Mouse (Mus musculus) heart, embryonic 12.5 days (tissue): ENCODE data around the gene Nags. TPM values are rescaled to one million over a fixed set of nuclear protein-coding genes. Genes with fewer than 3 reads are reported as not detected.
"Not testable (repeated sequence)": the region's sequence is repeated elsewhere in the genome, so short reads cannot be mapped to it uniquely, and the experiment has no call there.

ENCODE experiments used
- ATAC-seq: fragments of 200-750 bp; cut with Nextera tagmentation; 2 replicates; pipeline ENCODE4 v1.8.0; 2017; ENCODE audit warnings: moderate TSS enrichment, moderate library complexity; ENCODE audit not compliant: insufficient number of reproducible peaks, low FRiP score
- H3K27ac ChIP-seq: fragments of 300-500 bp; sonication (generic); 2 replicates; pipeline ENCODE4 v1.5.1; 2016; ENCODE audit warnings: mild to moderate bottlenecking, moderate library complexity; ENCODE audit not compliant: poor library complexity, severe bottlenecking
- H3K27me3 ChIP-seq: fragments of 300-500 bp; sonication (generic); replicated peaks from 2 replicates; pipeline ENCODE4 v1.6.1; 2016; ENCODE audit warnings: mild to moderate bottlenecking, moderate library complexity
- H3K36me3 ChIP-seq: fragments of 300-500 bp; sonication (generic); 2 replicates; pipeline ENCODE4 v1.6.1; 2016; ENCODE audit warnings: mild to moderate bottlenecking, moderate library complexity
- H3K4me1 ChIP-seq: fragments of 300-500 bp; sonication (generic); replicated peaks from 2 replicates; pipeline ENCODE4 v1.6.1; 2016; ENCODE audit warnings: mild to moderate bottlenecking
- H3K4me2 ChIP-seq: fragments of 300-500 bp; sonication (generic); 2 replicates; pipeline ENCODE4 v1.6.1; 2016; ENCODE audit warnings: mild to moderate bottlenecking, moderate library complexity
- H3K4me3 ChIP-seq: fragments of 300-500 bp; sonication (generic); 2 replicates; pipeline ENCODE4 v1.5.1; 2016; ENCODE audit warnings: mild to moderate bottlenecking
- H3K9ac ChIP-seq: fragments of 300-500 bp; sonication (generic); 2 replicates; pipeline ENCODE4 v1.6.1; 2016; ENCODE audit warnings: mild to moderate bottlenecking, moderate library complexity
- H3K9me3 ChIP-seq: fragments of 300-500 bp; sonication (generic); replicated peaks from 2 replicates; pipeline ENCODE4 v1.6.1; 2016; ENCODE audit warnings: mild to moderate bottlenecking, moderate library complexity
- WGBS: fragments of 180-500 bp; shearing (Covaris S2); methylation state at CpG from one replicate; pipeline ENCODE4 v1.1.7; 2016; 5-methylcytosine and 5-hydroxymethylcytosine counted together
- polyA plus RNA-seq: library from polyadenylated mRNA; unstranded; fragments of >200 nt; fragmentation: Nextera tagmentation; extraction: Ambion mirVana; gene quantifications from 2 replicates; pipeline ENCODE4 v1.2.1, GENCODE M21; 2016

The Nags gene
- polyA plus RNA-seq, 1 experiment from 2014 or later = 0.11 TPM

DNA sequence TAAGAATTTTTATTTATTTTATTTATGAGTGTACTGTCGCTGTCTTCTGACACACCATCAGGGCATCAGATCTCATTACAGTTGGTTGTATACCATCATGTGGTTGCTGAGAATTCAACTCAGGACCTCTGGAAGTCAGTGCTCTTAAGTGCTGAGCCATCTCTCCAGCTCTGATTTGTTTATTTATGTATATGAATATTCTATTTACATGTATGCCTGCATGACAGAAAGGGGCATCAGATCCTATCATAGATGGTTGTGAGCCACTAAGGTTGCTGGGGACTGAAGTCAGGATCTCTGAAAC is 11.4 kb downstream of the Nags start:
- no peak overlapping the region for H3K9ac ChIP-seq
- H3K27ac ChIP-seq = no peak overlapping the region
- no peaks in the 10 kb centered on the region for H3K27me3 ChIP-seq
- H3K4me2 ChIP-seq = peak overlapping the region; percentile 90; the same call in 1 of the 2 replicates
- no peak overlapping the region for H3K4me3 ChIP-seq
- no peaks in the 10 kb centered on the region for H3K9me3 ChIP-seq
- no peak for ATAC-seq
- WGBS = 3% methylated on average over 1 of the region's 1 CpGs
- H3K36me3 ChIP-seq = peaks cover 34% of the 10 kb centered on the region
- peaks cover 5% of the 10 kb centered on the region for H3K4me1 ChIP-seq

DNA sequence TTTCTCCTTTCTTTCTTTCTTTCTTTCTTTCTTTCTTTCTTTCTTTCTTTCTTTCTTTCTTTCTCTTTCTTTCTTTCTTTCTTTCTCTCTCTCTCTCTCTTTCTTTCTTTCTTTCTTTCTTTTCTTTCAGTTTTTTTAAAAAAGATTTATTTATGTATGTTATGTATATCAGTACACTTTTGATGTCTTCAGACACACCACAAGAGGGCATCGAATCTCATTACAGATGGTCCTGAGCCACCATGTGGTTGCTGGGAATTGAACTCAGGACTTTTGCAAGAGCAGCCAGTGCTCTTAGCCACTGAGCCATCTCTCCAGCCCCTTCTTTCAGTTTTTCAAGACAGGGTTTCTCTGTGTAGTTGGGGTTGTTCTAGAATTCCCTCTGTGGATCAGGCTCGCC is 12.7 kb downstream of the Nags start:
- ATAC-seq, H3K27ac ChIP-seq, H3K4me2 ChIP-seq, H3K4me3 ChIP-seq, H3K9ac ChIP-seq, H3K4me1 ChIP-seq, H3K27me3 ChIP-seq, H3K9me3 ChIP-seq: not testable (repeated sequence)
- peaks cover 37% of the 10 kb centered on the region for H3K36me3 ChIP-seq
- WGBS = 73% methylated on average over 2 of the region's 2 CpGs

DNA sequence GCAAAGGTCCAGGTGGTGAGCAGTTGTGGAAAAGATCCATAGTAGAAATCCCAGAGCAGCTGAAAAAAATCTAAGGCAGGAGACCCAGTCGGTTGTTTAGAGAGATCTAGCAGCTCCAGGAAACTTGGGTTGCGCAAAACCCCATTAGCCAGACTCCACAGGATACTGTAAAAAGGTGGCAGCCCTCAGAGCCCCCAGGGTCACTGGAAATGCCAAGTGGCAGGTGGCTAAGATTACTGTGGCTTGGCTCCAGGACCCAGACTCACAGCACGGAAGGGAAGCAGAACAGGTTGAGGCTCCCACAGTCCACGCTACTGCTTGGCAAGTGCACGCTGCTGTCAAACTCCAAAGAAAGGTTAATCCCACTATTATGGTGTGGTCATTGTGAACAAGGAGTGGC is 14.5 kb downstream of the Nags start:
- no peak overlapping the region for H3K9ac ChIP-seq
- ATAC-seq = no peak
- H3K4me3 ChIP-seq = no peak overlapping the region
- no peaks in the 10 kb centered on the region for H3K9me3 ChIP-seq
- H3K27me3 ChIP-seq = no peaks in the 10 kb centered on the region
- WGBS = 73% methylated on average over 5 of the region's 5 CpGs
- peaks cover 5% of the 10 kb centered on the region for H3K4me1 ChIP-seq
- H3K4me2 ChIP-seq = no peak overlapping the region
- H3K27ac ChIP-seq = no peak overlapping the region
- H3K36me3 ChIP-seq = peaks cover 39% of the 10 kb centered on the region

DNA sequence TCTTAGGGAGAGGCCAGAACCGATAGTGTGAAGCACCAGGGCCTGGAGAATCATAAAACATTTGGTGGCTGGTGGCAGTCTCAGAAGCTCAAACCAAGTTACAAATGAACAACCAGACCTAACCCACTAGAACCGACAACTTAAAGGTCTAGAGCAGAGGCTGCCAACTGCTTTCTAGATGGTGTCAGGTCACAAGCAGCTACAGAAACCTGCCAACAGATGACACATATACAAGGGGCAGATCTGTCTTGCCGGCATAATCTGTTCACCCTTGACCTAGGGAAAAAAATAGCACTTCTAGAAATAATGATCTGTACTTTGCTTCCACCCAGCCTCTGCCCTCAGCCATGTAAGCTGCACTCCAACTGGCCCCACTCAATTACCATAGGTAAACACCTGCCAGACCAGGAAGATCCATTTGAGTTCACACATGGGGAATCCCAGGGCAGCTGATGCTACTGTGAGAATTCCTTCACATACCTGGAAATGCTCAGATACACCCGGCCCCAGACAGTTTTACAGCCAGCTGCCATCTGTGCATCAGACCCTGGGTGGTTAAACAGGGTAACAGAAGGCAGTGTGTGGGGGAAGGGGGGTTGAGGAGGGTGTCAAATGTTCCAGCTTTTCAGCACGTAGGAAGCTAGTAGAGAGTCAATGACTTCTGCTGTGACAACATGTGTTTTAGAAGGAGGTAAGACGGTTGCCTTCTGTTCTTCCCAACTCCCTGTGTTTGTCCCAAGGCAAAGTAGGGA is 20.8 kb downstream of the Nags start:
- H3K4me2 ChIP-seq = no peak overlapping the region
- 62% methylated on average over 6 of the region's 6 CpGs for WGBS
- H3K27me3 ChIP-seq = no peaks in the 10 kb centered on the region

DNA sequence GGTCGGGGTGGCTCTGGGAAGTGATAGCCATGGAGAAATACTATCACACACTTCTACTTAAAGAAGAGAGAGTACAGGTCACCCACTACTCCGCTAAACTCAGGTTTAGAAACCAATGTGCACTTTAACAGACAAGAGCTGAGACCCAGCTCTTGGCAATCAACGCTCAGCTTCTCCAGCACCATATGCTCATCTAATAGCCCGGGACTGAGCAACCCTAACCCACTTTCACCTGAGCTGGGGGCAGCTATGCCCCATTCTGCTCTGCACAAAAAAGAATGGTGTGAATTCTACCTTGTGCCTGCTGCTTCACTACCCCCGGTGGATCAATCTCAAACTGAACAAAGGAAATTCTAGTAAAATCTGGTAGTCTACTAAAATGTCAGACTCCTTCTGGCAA is 22.2 kb downstream of the Nags start:
- Histone ChIP-seq H3K36me3 (peaks cover 62% of the 10 kb centered on the region), H3K27ac (no peak overlapping the region), H3K4me3 (no peak overlapping the region), H3K4me1 (peaks cover 3% of the 10 kb centered on the region; the same call in 1 of the 2 replicates), H3K27me3 (no peaks in the 10 kb centered on the region), H3K9me3 (no peaks in the 10 kb centered on the region), H3K9ac (no peak overlapping the region), H3K4me2 (no peak overlapping the region)
- WGBS = 91% methylated on average over 5 of the region's 5 CpGs
- no peak for ATAC-seq

More for the DNA sequence above, 20.8 kb downstream of the Nags start:
- Histone ChIP-seq H3K4me3 (no peak overlapping the region), H3K36me3 (peaks cover 73% of the 10 kb centered on the region), H3K4me1 (peaks cover 3% of the 10 kb centered on the region; the same call in 1 of the 2 replicates), H3K27ac (no peak overlapping the region), H3K9ac (no peak overlapping the region), H3K9me3 (no peaks in the 10 kb centered on the region)
- ATAC-seq = no peak

DNA sequence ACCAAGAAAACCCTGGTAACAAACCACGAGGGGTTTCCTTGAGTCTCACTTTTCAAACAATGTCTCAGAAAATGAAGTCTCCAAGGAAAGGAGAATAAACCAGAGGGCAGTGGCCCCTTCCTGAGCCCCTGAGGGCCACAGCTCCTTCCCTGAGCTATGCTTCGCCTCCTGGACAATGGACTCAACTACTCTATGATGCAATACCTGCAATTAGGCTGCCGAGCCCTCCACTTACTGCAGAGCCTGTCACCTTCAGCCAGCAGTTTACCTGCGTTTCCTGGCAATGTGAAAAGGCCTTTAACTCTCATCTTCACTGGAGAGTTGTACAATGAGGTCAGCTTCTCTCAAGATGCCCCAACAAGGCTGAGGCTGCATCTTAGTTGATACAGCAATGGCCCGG is 23.4 kb downstream of the Nags start:
- Histone ChIP-seq H3K4me2 (no peak overlapping the region), H3K36me3 (peaks cover 53% of the 10 kb centered on the region), H3K9ac (no peak overlapping the region), H3K27ac (no peak overlapping the region), H3K4me3 (no peak overlapping the region), H3K4me1 (peaks cover 3% of the 10 kb centered on the region; the same call in 1 of the 2 replicates), H3K27me3 (no peaks in the 10 kb centered on the region), H3K9me3 (no peaks in the 10 kb centered on the region)
- ATAC-seq = no peak
- 89% methylated on average over 5 of the region's 5 CpGs for WGBS

DNA sequence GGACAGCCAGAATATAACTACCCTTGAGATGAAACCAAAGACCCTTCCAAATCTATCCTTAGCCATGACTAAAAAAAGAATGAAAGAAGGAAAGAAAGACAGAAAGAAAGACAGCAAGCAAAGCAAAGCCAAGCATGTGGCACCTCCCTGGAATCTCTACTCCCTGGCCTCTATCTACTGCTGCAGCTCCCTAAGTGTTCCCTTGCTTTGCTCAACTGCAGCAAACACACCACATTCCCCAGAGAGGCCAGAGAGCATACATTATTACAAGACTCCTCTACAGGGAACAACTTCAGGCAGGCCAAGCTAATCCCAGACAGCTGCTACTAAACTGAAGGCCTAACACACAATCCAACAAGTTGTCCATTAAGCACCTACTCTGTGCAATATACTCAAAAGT is 34.5 kb downstream of the Nags start:
- 0 out of 2 replicates have a peak overlapping the region, but pooled peaks have one; percentile 14 for H3K27ac ChIP-seq
- no peak overlapping the region for H3K9ac ChIP-seq
- peaks cover 22% of the 10 kb centered on the region for H3K4me1 ChIP-seq
- no peak for ATAC-seq
- no peaks in the 10 kb centered on the region for H3K9me3 ChIP-seq
- peaks cover 62% of the 10 kb centered on the region for H3K36me3 ChIP-seq
- no peak overlapping the region for H3K4me3 ChIP-seq
- no peak overlapping the region for H3K4me2 ChIP-seq
- H3K27me3 ChIP-seq = no peaks in the 10 kb centered on the region

DNA sequence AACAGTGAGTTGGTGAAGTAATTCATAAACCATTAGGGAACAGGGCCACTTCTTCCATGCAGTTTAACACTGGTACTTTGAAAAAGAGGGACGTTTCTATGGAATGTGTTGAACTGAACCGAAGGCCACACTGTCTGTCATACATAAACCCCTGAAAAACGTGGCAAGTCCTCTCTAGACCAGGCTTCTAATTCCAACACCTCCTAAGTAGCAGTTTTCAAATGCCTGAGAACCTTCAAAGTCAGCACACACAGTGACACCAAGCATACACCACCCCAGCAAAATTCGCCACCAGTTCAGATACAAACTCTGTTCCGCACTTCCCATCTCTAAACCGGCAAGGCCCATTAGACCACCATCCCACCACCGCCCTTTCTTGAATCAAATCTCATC is 38.9 kb downstream of the Nags start:
- peak overlapping the region; percentile 96 for H3K27ac ChIP-seq
- H3K4me3 ChIP-seq = peak overlapping the region; percentile 99
- WGBS = 4% methylated on average over 7 of the region's 7 CpGs
- ATAC-seq = no peak
- no peaks in the 10 kb centered on the region for H3K27me3 ChIP-seq
- H3K9ac ChIP-seq = peak overlapping the region; percentile 98
- peak overlapping the region; percentile 86 for H3K4me2 ChIP-seq
- peaks cover 20% of the 10 kb centered on the region for H3K4me1 ChIP-seq
- H3K9me3 ChIP-seq = no peaks in the 10 kb centered on the region
- H3K36me3 ChIP-seq = peaks cover 29% of the 10 kb centered on the region

DNA sequence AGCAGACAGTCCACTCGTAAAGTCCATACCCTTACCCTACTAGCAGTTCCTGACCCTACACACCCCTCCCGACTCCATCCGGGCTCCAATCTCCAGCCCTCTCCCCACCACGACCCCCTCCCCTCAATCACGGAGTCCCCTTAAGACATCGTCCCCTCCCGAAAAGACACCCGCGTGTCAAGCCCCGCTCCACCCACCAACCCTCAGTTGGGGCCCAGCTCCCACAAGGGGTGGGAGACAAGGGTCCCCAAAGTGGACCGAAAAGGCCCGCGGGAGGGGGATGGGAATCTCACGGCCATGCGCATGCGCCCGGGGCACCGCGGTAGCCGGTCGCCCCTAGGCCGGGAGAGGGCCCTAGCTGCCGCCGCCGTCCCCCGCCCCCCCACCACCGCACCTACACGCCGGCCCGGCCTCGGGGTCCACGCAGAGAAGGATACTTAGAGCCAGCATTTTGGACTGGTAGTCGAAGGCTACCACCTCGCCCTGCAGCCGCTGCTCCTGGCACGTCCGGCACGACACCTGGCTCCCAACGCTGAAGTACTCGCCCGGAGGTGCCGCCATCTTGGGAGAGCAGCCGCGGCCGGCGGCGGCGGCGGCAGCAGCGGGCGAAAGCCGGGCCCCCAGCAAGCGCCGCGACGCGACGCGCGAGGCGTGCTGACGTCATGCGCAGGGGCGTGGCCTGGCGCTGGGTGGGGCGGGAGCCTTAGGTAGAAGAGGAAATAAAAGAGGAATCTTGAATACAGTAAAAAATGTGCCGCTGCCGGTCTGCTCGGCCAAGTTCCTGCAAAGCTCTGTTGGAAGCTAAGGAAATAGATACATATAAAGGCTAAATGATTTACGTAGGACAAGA is 39.6 kb downstream of the Nags start, which contains the start of gene Lsm12:
Gene Lsm12 (minus strand): TSS at position 651 of the 850 bp plus-strand sequence.
- Histone ChIP-seq H3K4me2 (peak within 1 kb of the TSS; percentile 86), H3K4me1 (peaks cover 16% of the 10 kb centered on the region), H3K4me3 (peak within 1 kb of the TSS; percentile 99), H3K9ac (peak within 1 kb of the TSS; percentile 98), H3K36me3 (peaks cover 23% of the 10 kb centered on the region), H3K9me3 (no peaks in the 10 kb centered on the region), H3K27ac (peak within 1 kb of the TSS; percentile 96), H3K27me3 (no peaks in the 10 kb centered on the region)
- WGBS = under 1% methylated on average over 66 of the region's 70 CpGs
- ATAC-seq = peak; percentile 90

DNA sequence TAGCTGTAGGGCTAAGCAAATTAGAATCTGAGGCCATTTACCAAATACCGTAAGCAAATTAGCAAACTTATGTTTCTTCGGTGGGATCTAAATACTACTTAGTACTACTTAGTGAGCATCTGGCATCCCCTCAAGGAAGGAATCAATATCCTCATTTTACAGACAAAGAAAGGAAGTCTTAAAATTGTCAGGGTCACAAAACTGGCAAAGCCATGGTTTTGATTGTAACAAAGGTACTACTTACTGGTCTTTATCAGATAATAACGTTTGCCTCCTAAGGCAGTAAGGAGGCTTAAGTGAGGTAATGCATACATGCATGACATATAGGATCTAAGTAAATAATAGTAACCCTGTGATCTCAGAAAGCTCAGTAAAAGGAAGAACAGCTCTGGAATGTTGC is 40.4 kb downstream of the Nags start:
- WGBS = 50% methylated on average over 3 of the region's 3 CpGs
- Histone ChIP-seq H3K4me3 (peak overlapping the region; percentile 99), H3K27me3 (no peaks in the 10 kb centered on the region), H3K36me3 (peaks cover 20% of the 10 kb centered on the region), H3K4me1 (peaks cover 20% of the 10 kb centered on the region), H3K9ac (no peak overlapping the region), H3K9me3 (no peaks in the 10 kb centered on the region), H3K27ac (no peak overlapping the region; the same call in 1 of the 2 replicates), H3K4me2 (no peak overlapping the region)
- ATAC-seq = no peak

DNA sequence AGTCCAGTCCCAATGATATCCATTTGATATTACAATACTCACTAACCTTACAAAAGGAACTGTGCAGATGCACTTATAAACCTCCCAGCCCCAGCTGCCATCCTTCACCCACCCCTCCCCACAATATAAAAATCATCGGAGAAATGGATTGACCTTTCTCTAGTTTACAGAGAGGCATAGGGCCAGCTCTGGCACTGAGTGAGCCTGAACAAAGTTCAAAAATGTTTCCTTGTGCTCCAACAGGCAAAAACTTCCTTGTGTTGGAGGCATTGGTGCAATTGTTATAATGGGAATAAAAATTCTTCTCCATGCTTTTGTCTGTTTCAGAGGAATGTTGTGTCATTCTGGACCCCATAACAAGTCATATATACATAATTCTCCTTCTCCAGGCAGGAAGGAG is 40.9 kb downstream of the Nags start:
- Histone ChIP-seq H3K4me2 (no peak overlapping the region), H3K9ac (no peak overlapping the region), H3K27ac (no peak overlapping the region), H3K9me3 (no peaks in the 10 kb centered on the region), H3K4me1 (peaks cover 26% of the 10 kb centered on the region), H3K36me3 (peaks cover 15% of the 10 kb centered on the region), H3K4me3 (no peak overlapping the region), H3K27me3 (no peaks in the 10 kb centered on the region)
- 72% methylated on average over 1 of the region's 1 CpGs for WGBS
- ATAC-seq = no peak
